Comparison of ENCODE assay signal across 28 mouse cellular contexts in genomic region chr17:88613172-88613571, GRCm38 (mm10). TPM values are rescaled to one million over a fixed set of nuclear protein-coding genes. Genes with fewer than 3 reads are reported as not detected.
DNase-seq lines count a peak whose midpoint lies in the region; ATAC-seq and TF ChIP-seq lines count a peak whose summit lies in the region.
"Had no signal": no experiment of that assay in that cellular context is flagged by ENCODE, and none has a peak within 500 bp of the region (broad histone marks: within the 10 kb centered on the region; RNA-seq: fewer than 3 reads in every experiment).

No protein-coding gene starts in this region.

- H3K4me1 ChIP-seq in forebrain, embryonic 13.5 days: no peaks in the 10 kb centered on the region
- H3K4me1 ChIP-seq in forebrain, embryonic 11.5 days (replicated peaks; ENCODE audit: control insufficient read depth, insufficient read depth, low read length): no peaks in the 10 kb centered on the region
- peaks cover 3 to 15% of the 10 kb centered on the region in 2 experiments; a peak in 3 of 4 replicates for H3K4me1 ChIP-seq in ES-E14 (ENCODE audit: control insufficient read depth in 2 of 2, insufficient read depth in 2 of 2, low read length in 2 of 2, poor library complexity in 1 of 2)
- no peaks in the 10 kb centered on the region for H3K4me1 ChIP-seq in intestine, embryonic 14.5 days (replicated peaks; ENCODE audit: control insufficient read depth, insufficient read depth, low read length)
- H3K4me1 ChIP-seq in hindbrain, embryonic 14.5 days (replicated peaks; ENCODE audit: control insufficient read depth, insufficient read depth, low read length): no peaks in the 10 kb centered on the region
- H3K4me1 ChIP-seq: forebrain, embryonic 15.5 days; neural tube, embryonic 12.5 days had no signal

- 54% methylated on average over 6 of the region's 6 CpGs for WGBS in forebrain, embryonic 13.5 days
- 58% methylated on average over 6 of the region's 6 CpGs for WGBS in forebrain, embryonic 11.5 days
- WGBS in intestine, embryonic 14.5 days: 72% methylated on average over 5 of the region's 6 CpGs
- 49% methylated on average over 6 of the region's 6 CpGs for WGBS in hindbrain, embryonic 14.5 days

- H3K27ac ChIP-seq in forebrain, embryonic 13.5 days: no peak overlapping the region
- H3K27ac ChIP-seq in forebrain, embryonic 11.5 days (ENCODE audit: low read depth, low read length): no peak overlapping the region
- H3K27ac ChIP-seq in ES-E14 (ENCODE audit: insufficient read depth, low read depth, low read length, poor library complexity, severe bottlenecking): peak overlapping the region; percentile 36; the same call in 1 of the 2 replicates
- H3K27ac ChIP-seq in intestine, embryonic 14.5 days (ENCODE audit: low read depth): no peak overlapping the region
- H3K27ac ChIP-seq in hindbrain, embryonic 14.5 days: no peak overlapping the region
- H3K27ac ChIP-seq: forebrain, embryonic 15.5 days; heart, adult 2 months; midbrain, embryonic 10.5 days; neural tube, embryonic 12.5 days had no signal

- peak; percentile 41; the same call in 1 of the 2 replicates for ATAC-seq in forebrain, embryonic 13.5 days
- ATAC-seq in forebrain, embryonic 11.5 days (replicated peaks; ENCODE audit: low FRiP score): no peak
- peak; percentile 47; the same call in 1 of the 2 replicates for ATAC-seq in intestine, embryonic 14.5 days (replicated peaks; ENCODE audit: low FRiP score, low TSS enrichment, low read depth)
- peak; percentile 89 for ATAC-seq in megakaryocyte-erythroid progenitor cell, adult 5-6 weeks (replicated peaks; ENCODE audit: low FRiP score, low TSS enrichment, poor library complexity, severe bottlenecking)
- no peak for ATAC-seq in hindbrain, embryonic 14.5 days (ENCODE audit: low FRiP score)
- ATAC-seq: forebrain, embryonic 15.5 days; hindbrain, embryonic 16.5 days had no signal

- H3K36me3 ChIP-seq in forebrain, embryonic 13.5 days (ENCODE audit: poor library complexity, severe bottlenecking): no peaks in the 10 kb centered on the region
- H3K36me3 ChIP-seq in forebrain, embryonic 11.5 days (ENCODE audit: control insufficient read depth, insufficient read depth, low read length): no peaks in the 10 kb centered on the region
- H3K36me3 ChIP-seq in ES-E14 (ENCODE audit: control insufficient read depth, insufficient read depth, low read length, poor library complexity, severe bottlenecking): no peaks in the 10 kb centered on the region; the same call in 1 of the 2 replicates
- H3K36me3 ChIP-seq in intestine, embryonic 14.5 days (ENCODE audit: control insufficient read depth, insufficient read depth, low read length): no peaks in the 10 kb centered on the region
- H3K36me3 ChIP-seq in hindbrain, embryonic 14.5 days (replicated peaks; ENCODE audit: control insufficient read depth, insufficient read depth): no peaks in the 10 kb centered on the region
- H3K36me3 ChIP-seq: forebrain, embryonic 15.5 days; heart, embryonic 15.5 days; midbrain, embryonic 10.5 days; neural tube, embryonic 12.5 days had no signal

- no peak overlapping the region for H3K4me2 ChIP-seq in forebrain, embryonic 13.5 days
- H3K4me2 ChIP-seq in forebrain, embryonic 11.5 days (ENCODE audit: low read depth, low read length, severe bottlenecking): no peak overlapping the region
- H3K4me2 ChIP-seq in intestine, embryonic 14.5 days (ENCODE audit: low read length): no peak overlapping the region
- no peak overlapping the region for H3K4me2 ChIP-seq in hindbrain, embryonic 14.5 days (replicated peaks)
- H3K4me2 ChIP-seq: forebrain, embryonic 15.5 days; heart, embryonic 15.5 days; neural tube, embryonic 12.5 days had no signal

- no peaks in the 10 kb centered on the region for H3K9me3 ChIP-seq in forebrain, embryonic 13.5 days (replicated peaks)
- no peaks in the 10 kb centered on the region for H3K9me3 ChIP-seq in forebrain, embryonic 11.5 days (ENCODE audit: control insufficient read depth, low read length)
- H3K9me3 ChIP-seq in ES-E14 (ENCODE audit: control insufficient read depth, insufficient read depth, low read depth, low read length): no peaks in the 10 kb centered on the region
- H3K9me3 ChIP-seq in intestine, embryonic 14.5 days (ENCODE audit: control insufficient read depth, low read length): no peaks in the 10 kb centered on the region
- no peaks in the 10 kb centered on the region for H3K9me3 ChIP-seq in hindbrain, embryonic 14.5 days (ENCODE audit: control insufficient read depth, low read length)
- H3K9me3 ChIP-seq: forebrain, embryonic 15.5 days; heart, embryonic 15.5 days; midbrain, embryonic 10.5 days; neural tube, embryonic 12.5 days had no signal

- no peak overlapping the region for H3K9ac ChIP-seq in forebrain, embryonic 13.5 days
- H3K9ac ChIP-seq in forebrain, embryonic 11.5 days (ENCODE audit: low read length): no peak overlapping the region
- H3K9ac ChIP-seq in ES-E14 (ENCODE audit: insufficient read depth, low read depth, low read length, poor library complexity, severe bottlenecking): peak overlapping the region; percentile 30; the same call in 1 of the 2 replicates
- no peak overlapping the region for H3K9ac ChIP-seq in intestine, embryonic 14.5 days (ENCODE audit: low read length)
- no peak overlapping the region for H3K9ac ChIP-seq in hindbrain, embryonic 14.5 days
- H3K9ac ChIP-seq: forebrain, embryonic 15.5 days; heart, embryonic 15.5 days; neural tube, embryonic 12.5 days had no signal

- H3K4me3 ChIP-seq in forebrain, embryonic 13.5 days: no peak overlapping the region
- H3K4me3 ChIP-seq in forebrain, embryonic 11.5 days (ENCODE audit: low read depth, low read length): no peak overlapping the region
- H3K4me3 ChIP-seq in ES-E14 (ENCODE audit: insufficient read depth in 1 of 2, low read depth in 1 of 2, low read length in 2 of 2, poor library complexity in 1 of 2, severe bottlenecking in 1 of 2): peak overlapping the region; percentile 33 to 39; a peak in 2 of 4 replicates
- no peak overlapping the region for H3K4me3 ChIP-seq in intestine, embryonic 14.5 days (ENCODE audit: low read depth, low read length)
- no peak overlapping the region for H3K4me3 ChIP-seq in hindbrain, embryonic 14.5 days (replicated peaks; ENCODE audit: low read length)
- H3K4me3 ChIP-seq: erythroblast, embryonic 14.5 days; forebrain, embryonic 15.5 days; heart, adult 2 months; heart, embryonic 15.5 days; midbrain, embryonic 10.5 days; neural tube, embryonic 12.5 days had no signal

- DNase-seq in forebrain, embryonic 11.5 days (ENCODE audit: low spot score): no peak
- DNase-seq in ES-E14 (ENCODE audit: low read depth, low spot score): no peak
- no peak for DNase-seq in intestine, embryonic 14.5 days (ENCODE audit: low spot score)
- DNase-seq in ovary, postnatal 14 days (ENCODE audit: low spot score): no peak
- DNase-seq in hindbrain, embryonic 14.5 days (ENCODE audit: low spot score): no peak
- no peak for DNase-seq in adrenal gland, adult 8-10 months
- DNase-seq: cerebellum, adult 18-20 months; cerebellum, postnatal 36 days; gastrocnemius, postnatal 14 days; heart, adult 2 months; heart, postnatal 4 days; kidney, adult 8-10 months; lung, adult 2 months; right cerebral cortex, adult 18-20 months; thymus, postnatal 36 days had no signal

- H3K27me3 ChIP-seq in forebrain, embryonic 13.5 days: no peaks in the 10 kb centered on the region
- no peaks in the 10 kb centered on the region for H3K27me3 ChIP-seq in forebrain, embryonic 11.5 days (ENCODE audit: control insufficient read depth, insufficient read depth, low read length)
- no peaks in the 10 kb centered on the region for H3K27me3 ChIP-seq in intestine, embryonic 14.5 days (replicated peaks; ENCODE audit: control insufficient read depth, insufficient read depth, low read length)
- no peaks in the 10 kb centered on the region for H3K27me3 ChIP-seq in hindbrain, embryonic 14.5 days (ENCODE audit: control insufficient read depth, insufficient read depth, low read length)
- H3K27me3 ChIP-seq: forebrain, embryonic 15.5 days; heart, embryonic 15.5 days; neural tube, embryonic 12.5 days had no signal

- in situ Hi-C loops in ES-E14 (cut with MboI; ENCODE audit: low sequenced_read_pairs in 2 of 2, unreplicated experiment in 2 of 2): no loop called here

TF ChIP-seq in ES-E14, 5 proteins besides CTCF, POLR2A, EP300 and RAD21:
- TF ChIP-seq ZNF384 (IDR thresholded peaks at IDR 0.05; ENCODE audit: low read depth, low read length) (no peak), HCFC1 (IDR thresholded peaks at IDR 0.05; ENCODE audit: borderline replicate concordance, insufficient read depth, low read length) (no peak), CHD2 (IDR thresholded peaks at IDR 0.05; ENCODE audit: low read depth, low read length) (no peak), ZC3H11A (IDR thresholded peaks at IDR 0.05; ENCODE audit: borderline replicate concordance, low read depth, low read length) (no peak), MAFK (IDR thresholded peaks at IDR 0.05; ENCODE audit: insufficient read depth, low read depth, low read length) (no peak)

RNA-seq across cellular contexts. Expression of gene Ston1, which starts 15.7 kb away (rescaled TPM):
- polyA plus RNA-seq in forebrain, embryonic 13.5 days (2015; fragmentation: Nextera tagmentation; extraction: Ambion mirVana): 2.4 and 3.2 TPM in 2 replicates
- 3.4 and 4.9 TPM in 2 replicates for polyA plus RNA-seq in forebrain, embryonic 11.5 days (2014; fragmentation: Nextera tagmentation; extraction: Ambion mirVana)
- total RNA-seq in ES-E14 (2012; rRNA removed): 4.0 and 4.5 TPM in 2 replicates
- 9.9 and 10.7 TPM in 2 replicates for polyA plus RNA-seq in intestine, embryonic 14.5 days (2014; fragmentation: Nextera tagmentation; extraction: Ambion mirVana)
- total RNA-seq in megakaryocyte-erythroid progenitor cell, adult 5-6 weeks (2014; fragmentation: Nextera tagmentation): 1.2 TPM in 1 of 2 replicates, not detected in the other
- total RNA-seq in megakaryocyte-erythroid progenitor cell, adult 5-6 weeks (2017): not detected in 2 replicates
- 2.3 and 3.4 TPM in 2 replicates for polyA plus RNA-seq in hindbrain, embryonic 14.5 days (2014; fragmentation: Nextera tagmentation; extraction: Ambion mirVana)
- total RNA-seq in adrenal gland, adult 8-10 months (2022): 10 to 100 TPM; 32.2 to 49.3 (median 41.6) TPM
- total RNA-seq: monocyte, adult 5-6 weeks had no signal
- polyA plus RNA-seq: erythroblast, embryonic 14.5 days had no signal

RNA-seq across cellular contexts. Expression of gene Gtf2a1l, which starts 55.3 kb away (rescaled TPM):
- 0.15 and 0.16 TPM in 2 replicates for polyA plus RNA-seq in forebrain, embryonic 13.5 days (2015; fragmentation: Nextera tagmentation; extraction: Ambion mirVana)
- polyA plus RNA-seq in forebrain, embryonic 11.5 days (2014; fragmentation: Nextera tagmentation; extraction: Ambion mirVana): 0.36 TPM in 1 of 2 replicates, not detected in the other
- 0.69 and 0.80 TPM in 2 replicates for total RNA-seq in ES-E14 (2012; rRNA removed)
- 0.50 and 0.92 TPM in 2 replicates for polyA plus RNA-seq in intestine, embryonic 14.5 days (2014; fragmentation: Nextera tagmentation; extraction: Ambion mirVana)
- not detected in 2 replicates for total RNA-seq in megakaryocyte-erythroid progenitor cell, adult 5-6 weeks (2014; fragmentation: Nextera tagmentation)
- not detected in 2 replicates for total RNA-seq in megakaryocyte-erythroid progenitor cell, adult 5-6 weeks (2017)
- 0.27 and 0.30 TPM in 2 replicates for polyA plus RNA-seq in hindbrain, embryonic 14.5 days (2014; fragmentation: Nextera tagmentation; extraction: Ambion mirVana)
- not detected for total RNA-seq in adrenal gland, adult 8-10 months (2022)
- total RNA-seq: adrenal gland, postnatal 4 days; gastrocnemius, postnatal 14 days; heart, adult 2 months; heart, postnatal 4 days; layer of hippocampus, postnatal 14 days; monocyte, adult 5-6 weeks had no signal
- polyA plus RNA-seq: embryonic facial prominence, embryonic 11.5 days; erythroblast, embryonic 14.5 days; forebrain, embryonic 15.5 days; large intestine, adult 2 months; lung, adult 2 months had no signal

Comparison
In these comparisons a context has a peak if more than half of its experiments do, and no peak if none do; other contexts are left out.
1. ATAC-seq: peak in forebrain, embryonic 13.5 days (single experiment), intestine, embryonic 14.5 days (single experiment) and megakaryocyte-erythroid progenitor cell, adult 5-6 weeks (single experiment); none in forebrain, embryonic 11.5 days (single experiment) and hindbrain, embryonic 14.5 days (single experiment).
2. H3K4me3 ChIP-seq: peak in ES-E14 (2 of 2); none in forebrain, embryonic 13.5 days (single experiment), forebrain, embryonic 11.5 days (single experiment), intestine, embryonic 14.5 days (single experiment) and hindbrain, embryonic 14.5 days (single experiment).